ENCODE assay signal across 8 mouse cellular contexts in the genomic region with DNA sequence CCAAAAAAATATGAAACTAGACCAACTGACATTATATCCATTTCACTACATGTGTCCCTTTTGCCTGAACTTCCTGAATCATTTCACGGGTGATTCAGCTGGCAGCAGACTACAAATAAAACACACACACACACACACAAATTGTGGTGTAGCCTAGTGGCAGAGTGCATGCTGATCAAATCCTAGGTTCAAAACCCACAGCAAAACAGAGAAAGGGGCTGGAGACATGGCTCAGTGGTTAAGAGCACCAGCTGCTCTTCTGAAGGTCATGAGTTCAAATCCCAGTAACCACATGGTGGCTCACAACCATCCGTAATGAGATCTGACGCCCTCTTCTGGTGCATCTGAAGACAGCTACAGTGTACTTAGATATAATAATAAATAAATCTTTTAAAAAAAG. TPM values are rescaled to one million over a fixed set of nuclear protein-coding genes. Genes with fewer than 3 reads are reported as not detected.
A peak's percentile ranks its signal among the peaks of the same experiment; 100 is the strongest.
DNase-seq lines count a peak whose midpoint lies in the region; ATAC-seq and TF ChIP-seq lines count a peak whose summit lies in the region.
"Not testable (repeated sequence)": the region's sequence is repeated elsewhere in the genome, so short reads cannot be mapped to it uniquely, and the experiment has no call there.

No protein-coding gene starts in this region.

- peaks cover 30% of the 10 kb centered on the region for H3K36me3 ChIP-seq in G1E (replicated peaks)
- peaks cover 20% of the 10 kb centered on the region for H3K36me3 ChIP-seq in embryonic facial prominence, embryonic 15.5 days
- not testable (repeated sequence) for H3K36me3 ChIP-seq in heart, embryonic 11.5 days (ENCODE audit: control insufficient read depth, insufficient read depth, low read length); hindbrain, postnatal 0 days (ENCODE audit: insufficient read depth, low read length); myocyte (ENCODE audit: control insufficient read depth, insufficient read depth); stomach, postnatal 0 days (ENCODE audit: control insufficient read depth, insufficient read depth, low read length)
- peaks cover 21% of the 10 kb centered on the region for H3K36me3 ChIP-seq in limb, embryonic 10.5 days
- H3K36me3 ChIP-seq in lung, embryonic 14.5 days (ENCODE audit: insufficient read depth) = peaks cover 18% of the 10 kb centered on the region

- peak overlapping the region; percentile 78 for H3K4me2 ChIP-seq in embryonic facial prominence, embryonic 15.5 days (replicated peaks)
- H3K4me2 ChIP-seq in heart, embryonic 11.5 days = peak overlapping the region; percentile 88
- H3K4me2 ChIP-seq in hindbrain, postnatal 0 days (ENCODE audit: low read depth, low read length) = peak overlapping the region; percentile 84
- H3K4me2 ChIP-seq in lung, embryonic 14.5 days = peak overlapping the region; percentile 83
- peak overlapping the region; percentile 63 for H3K4me2 ChIP-seq in myocyte (ENCODE audit: low read depth)
- peak overlapping the region; percentile 54 for H3K4me2 ChIP-seq in stomach, postnatal 0 days (replicated peaks; ENCODE audit: low read depth)

- 24% methylated on average over 3 of the region's 3 CpGs for WGBS in embryonic facial prominence, embryonic 15.5 days
- WGBS in heart, embryonic 11.5 days (ENCODE audit: insufficient replicate concordance) = 28% methylated on average over 3 of the region's 3 CpGs
- WGBS in hindbrain, postnatal 0 days = 24% methylated on average over 3 of the region's 3 CpGs
- 34% methylated on average over 3 of the region's 3 CpGs for WGBS in limb, embryonic 10.5 days
- 28% methylated on average over 3 of the region's 3 CpGs for WGBS in lung, embryonic 14.5 days
- WGBS in stomach, postnatal 0 days = 17% methylated on average over 3 of the region's 3 CpGs

- peaks cover 20% of the 10 kb centered on the region for H3K79me2 ChIP-seq in myocyte (ENCODE audit: control insufficient read depth, insufficient read depth)

- not testable (repeated sequence) for H3K9me3 ChIP-seq in G1E (replicated peaks); embryonic facial prominence, embryonic 15.5 days (replicated peaks); heart, embryonic 11.5 days (replicated peaks; ENCODE audit: control insufficient read depth, low read length); hindbrain, postnatal 0 days (ENCODE audit: low read length); limb, embryonic 10.5 days (replicated peaks); lung, embryonic 14.5 days (ENCODE audit: low read depth, low read length); stomach, postnatal 0 days (ENCODE audit: control insufficient read depth, low read length)

- not testable (repeated sequence) for DNase-seq in G1E (ENCODE audit: low spot score); hindbrain, postnatal 0 days (ENCODE audit: low spot score); limb, embryonic 10.5 days (ENCODE audit: low spot score); lung, embryonic 14.5 days; stomach, postnatal 0 days (ENCODE audit: low spot score)

- H3K4me3 ChIP-seq in G1E (ENCODE audit: low read depth, low read length) = peak overlapping the region; percentile 76
- peak overlapping the region; percentile 83 for H3K4me3 ChIP-seq in embryonic facial prominence, embryonic 15.5 days (replicated peaks)
- H3K4me3 ChIP-seq in heart, embryonic 11.5 days (ENCODE audit: low read depth, low read length) = peak overlapping the region; percentile 82
- H3K4me3 ChIP-seq in hindbrain, postnatal 0 days (ENCODE audit: low read length) = peak overlapping the region; percentile 83
- H3K4me3 ChIP-seq in limb, embryonic 10.5 days = peak overlapping the region; percentile 67
- peak overlapping the region; percentile 74 for H3K4me3 ChIP-seq in lung, embryonic 14.5 days (ENCODE audit: low read depth, low read length)
- H3K4me3 ChIP-seq in myocyte = peak overlapping the region; percentile 78
- H3K4me3 ChIP-seq in stomach, postnatal 0 days (ENCODE audit: low read depth, low read length) = peak overlapping the region; percentile 75

- not testable (repeated sequence) for ATAC-seq in G1E (ENCODE audit: extremely low read depth, insufficient number of reproducible peaks, low FRiP score, poor library complexity, severe bottlenecking); embryonic facial prominence, embryonic 15.5 days (ENCODE audit: insufficient number of reproducible peaks, low FRiP score, low TSS enrichment, low read depth); heart, embryonic 11.5 days (replicated peaks; ENCODE audit: insufficient number of reproducible peaks, low FRiP score, low TSS enrichment); lung, embryonic 14.5 days (ENCODE audit: insufficient read depth); stomach, postnatal 0 days (ENCODE audit: low FRiP score, low TSS enrichment)
- peak; percentile 14 for ATAC-seq in hindbrain, postnatal 0 days

- H3K27ac ChIP-seq in embryonic facial prominence, embryonic 15.5 days (replicated peaks) = peak overlapping the region; percentile 96
- H3K27ac ChIP-seq in heart, embryonic 11.5 days (ENCODE audit: low read depth, low read length) = peak overlapping the region; percentile 93
- peak overlapping the region; percentile 93 for H3K27ac ChIP-seq in hindbrain, postnatal 0 days
- peak overlapping the region; percentile 92 for H3K27ac ChIP-seq in limb, embryonic 10.5 days
- peak overlapping the region; percentile 85; the same call in 1 of the 2 replicates for H3K27ac ChIP-seq in lung, embryonic 14.5 days (ENCODE audit: low read depth)
- peak overlapping the region; percentile 82 for H3K27ac ChIP-seq in stomach, postnatal 0 days (replicated peaks)

- peak overlapping the region; percentile 26 for H3ac ChIP-seq in myocyte (ENCODE audit: control insufficient read depth, insufficient read length)

- H3K9ac ChIP-seq in embryonic facial prominence, embryonic 15.5 days = peak overlapping the region; percentile 82; the same call in 1 of the 2 replicates
- H3K9ac ChIP-seq in heart, embryonic 11.5 days (ENCODE audit: low read depth, low read length) = peak overlapping the region; percentile 88
- peak overlapping the region; percentile 85 for H3K9ac ChIP-seq in hindbrain, postnatal 0 days (replicated peaks; ENCODE audit: low read length)
- H3K9ac ChIP-seq in lung, embryonic 14.5 days = peak overlapping the region; percentile 88
- H3K9ac ChIP-seq in stomach, postnatal 0 days (ENCODE audit: low read length) = peak overlapping the region; percentile 84

- peaks cover 38% of the 10 kb centered on the region for H3K27me3 ChIP-seq in G1E (ENCODE audit: insufficient read depth, low read length)
- not testable (repeated sequence) for H3K27me3 ChIP-seq in embryonic facial prominence, embryonic 15.5 days; heart, embryonic 11.5 days (ENCODE audit: control insufficient read depth, insufficient read depth, low read length); hindbrain, postnatal 0 days (ENCODE audit: insufficient read depth, low read length); limb, embryonic 10.5 days (ENCODE audit: low read depth, poor library complexity, severe bottlenecking); lung, embryonic 14.5 days (ENCODE audit: insufficient read depth, low read length); stomach, postnatal 0 days (ENCODE audit: control insufficient read depth, insufficient read depth, low read length)
- peaks cover 27% of the 10 kb centered on the region for H3K27me3 ChIP-seq in myocyte (ENCODE audit: control insufficient read depth, insufficient read depth, insufficient read length)

- H3K4me1 ChIP-seq in G1E (ENCODE audit: insufficient read depth, low read depth, low read length) = peaks cover 29% of the 10 kb centered on the region
- peaks cover 14% of the 10 kb centered on the region for H3K4me1 ChIP-seq in embryonic facial prominence, embryonic 15.5 days
- H3K4me1 ChIP-seq in heart, embryonic 11.5 days (ENCODE audit: control insufficient read depth, insufficient read depth, low read length) = peaks cover 14% of the 10 kb centered on the region
- H3K4me1 ChIP-seq in hindbrain, postnatal 0 days (ENCODE audit: insufficient read depth, low read length) = peaks cover 13% of the 10 kb centered on the region
- peaks cover 12% of the 10 kb centered on the region for H3K4me1 ChIP-seq in limb, embryonic 10.5 days
- peaks cover 11% of the 10 kb centered on the region; the same call in 1 of the 2 replicates for H3K4me1 ChIP-seq in lung, embryonic 14.5 days (ENCODE audit: insufficient read depth)
- not testable (repeated sequence) for H3K4me1 ChIP-seq in stomach, postnatal 0 days (replicated peaks; ENCODE audit: control insufficient read depth, insufficient read depth)

- not testable (repeated sequence) for TF ChIP-seq POLR2A in myocyte (IDR thresholded peaks at IDR 0.05; ENCODE audit: insufficient read length, low read depth)

- TF ChIP-seq CTCF in G1E (IDR thresholded peaks at IDR 0.05; ENCODE audit: low read depth, low read length); lung, embryonic 14.5 days (IDR thresholded peaks at IDR 0.05; ENCODE audit: low read depth): not testable (repeated sequence)
- TF ChIP-seq CTCF in hindbrain, postnatal 0 days (IDR thresholded peaks at IDR 0.05; ENCODE audit: low read depth) = peak; percentile 42; the same call in 1 of the 2 replicates
- TF ChIP-seq CTCF in stomach, postnatal 0 days (IDR thresholded peaks at IDR 0.05; ENCODE audit: low read depth) = peak; percentile 32

- TF ChIP-seq EP300 in stomach, postnatal 0 days (optimal IDR thresholded peaks at IDR 0.05) = not testable (repeated sequence)

RNA-seq across cellular contexts. Expression of gene Lztr1, which starts 0.5 kb away (rescaled TPM):
- total RNA-seq in G1E (2014; fragmentation: Nextera tagmentation) (48.4 and 78.0 TPM in 2 replicates), G1E (2017) (54.7 and 58.5 TPM in 2 replicates)
- polyA plus RNA-seq in G1E (2012) (35.9 and 42.5 TPM in 2 replicates), myocyte (2012; fragmentation: generic; extraction: Trizol) (84.7 TPM)
- polyA plus RNA-seq in embryonic facial prominence, embryonic 15.5 days (2015; fragmentation: Nextera tagmentation; extraction: Ambion mirVana) = 89.9 and 91.4 TPM in 2 replicates
- polyA plus RNA-seq in heart, embryonic 11.5 days (2014; fragmentation: Nextera tagmentation; extraction: Ambion mirVana) = 46.6 and 47.4 TPM in 2 replicates
- 191 and 279 TPM in 2 replicates for total RNA-seq in hindbrain, postnatal 0 days (2014; rRNA removed)
- 82.2 and 89.8 TPM in 2 replicates for polyA plus RNA-seq in hindbrain, postnatal 0 days (2015; fragmentation: Nextera tagmentation; extraction: Ambion mirVana)
- polyA plus RNA-seq in limb, embryonic 10.5 days (2016; fragmentation: Nextera tagmentation; extraction: Ambion mirVana) = 78.2 and 89.8 TPM in 2 replicates
- polyA plus RNA-seq in lung, embryonic 14.5 days (2014; fragmentation: Nextera tagmentation; extraction: Ambion mirVana) = 78.4 and 80.0 TPM in 2 replicates
- 27.3 and 34.4 TPM in 2 replicates for polyA plus RNA-seq in stomach, postnatal 0 days (2015; fragmentation: Nextera tagmentation; extraction: Ambion mirVana)

RNA-seq across cellular contexts. Expression of gene Aifm3, which starts 18.6 kb away (rescaled TPM):
- total RNA-seq in G1E (2014; fragmentation: Nextera tagmentation) (not detected in 2 replicates), G1E (2017) (0.05 TPM in 1 of 2 replicates, not detected in the other)
- polyA plus RNA-seq in G1E (2012) (not detected in 2 replicates), myocyte (2012; fragmentation: generic; extraction: Trizol) (0.02 TPM)
- polyA plus RNA-seq in embryonic facial prominence, embryonic 15.5 days (2015; fragmentation: Nextera tagmentation; extraction: Ambion mirVana) = 2.1 and 4.3 TPM in 2 replicates
- polyA plus RNA-seq in heart, embryonic 11.5 days (2014; fragmentation: Nextera tagmentation; extraction: Ambion mirVana) = 0.54 and 0.68 TPM in 2 replicates
- total RNA-seq in hindbrain, postnatal 0 days (2014; rRNA removed) = 13.8 and 16.8 TPM in 2 replicates
- polyA plus RNA-seq in hindbrain, postnatal 0 days (2015; fragmentation: Nextera tagmentation; extraction: Ambion mirVana) = 15.7 and 17.4 TPM in 2 replicates
- 0.85 and 1.2 TPM in 2 replicates for polyA plus RNA-seq in limb, embryonic 10.5 days (2016; fragmentation: Nextera tagmentation; extraction: Ambion mirVana)
- polyA plus RNA-seq in lung, embryonic 14.5 days (2014; fragmentation: Nextera tagmentation; extraction: Ambion mirVana) = 1.3 and 1.5 TPM in 2 replicates
- 0.51 and 0.61 TPM in 2 replicates for polyA plus RNA-seq in stomach, postnatal 0 days (2015; fragmentation: Nextera tagmentation; extraction: Ambion mirVana)

RNA-seq across cellular contexts. Expression of gene Thap7, which starts 22.9 kb away (rescaled TPM):
- total RNA-seq in G1E (2014; fragmentation: Nextera tagmentation) (11.7 and 22.5 TPM in 2 replicates), G1E (2017) (38.1 and 54.1 TPM in 2 replicates)
- polyA plus RNA-seq in G1E (2012) (148 and 183 TPM in 2 replicates), myocyte (2012; fragmentation: generic; extraction: Trizol) (42.6 TPM)
- 65.4 and 69.5 TPM in 2 replicates for polyA plus RNA-seq in embryonic facial prominence, embryonic 15.5 days (2015; fragmentation: Nextera tagmentation; extraction: Ambion mirVana)
- polyA plus RNA-seq in heart, embryonic 11.5 days (2014; fragmentation: Nextera tagmentation; extraction: Ambion mirVana) = 31.4 and 34.0 TPM in 2 replicates
- total RNA-seq in hindbrain, postnatal 0 days (2014; rRNA removed) = 61.0 and 66.8 TPM in 2 replicates
- 57.5 and 59.5 TPM in 2 replicates for polyA plus RNA-seq in hindbrain, postnatal 0 days (2015; fragmentation: Nextera tagmentation; extraction: Ambion mirVana)
- polyA plus RNA-seq in limb, embryonic 10.5 days (2016; fragmentation: Nextera tagmentation; extraction: Ambion mirVana) = 47.8 and 58.9 TPM in 2 replicates
- polyA plus RNA-seq in lung, embryonic 14.5 days (2014; fragmentation: Nextera tagmentation; extraction: Ambion mirVana) = 47.4 and 51.4 TPM in 2 replicates
- 41.0 and 42.4 TPM in 2 replicates for polyA plus RNA-seq in stomach, postnatal 0 days (2015; fragmentation: Nextera tagmentation; extraction: Ambion mirVana)

RNA-seq across cellular contexts. Expression of gene Lrrc74b, which starts 53.0 kb away (rescaled TPM):
- total RNA-seq in G1E (2014; fragmentation: Nextera tagmentation) (0.53 TPM in 1 of 2 replicates, not detected in the other), G1E (2017) (0.17 and 0.33 TPM in 2 replicates)
- polyA plus RNA-seq in G1E (2012) (0.03 TPM in 1 of 2 replicates, not detected in the other), myocyte (2012; fragmentation: generic; extraction: Trizol) (0.08 TPM)
- polyA plus RNA-seq in embryonic facial prominence, embryonic 15.5 days (2015; fragmentation: Nextera tagmentation; extraction: Ambion mirVana) = 3.1 and 7.8 TPM in 2 replicates
- not detected in 2 replicates for polyA plus RNA-seq in heart, embryonic 11.5 days (2014; fragmentation: Nextera tagmentation; extraction: Ambion mirVana)
- total RNA-seq in hindbrain, postnatal 0 days (2014; rRNA removed) = 2.3 and 2.4 TPM in 2 replicates
- polyA plus RNA-seq in hindbrain, postnatal 0 days (2015; fragmentation: Nextera tagmentation; extraction: Ambion mirVana) = 2.0 and 2.1 TPM in 2 replicates
- polyA plus RNA-seq in limb, embryonic 10.5 days (2016; fragmentation: Nextera tagmentation; extraction: Ambion mirVana) = not detected in 2 replicates
- 0.31 and 0.42 TPM in 2 replicates for polyA plus RNA-seq in lung, embryonic 14.5 days (2014; fragmentation: Nextera tagmentation; extraction: Ambion mirVana)
- 0.33 TPM in 2 replicates for polyA plus RNA-seq in stomach, postnatal 0 days (2015; fragmentation: Nextera tagmentation; extraction: Ambion mirVana)

RNA-seq across cellular contexts. Expression of gene P2rx6, which starts 53.7 kb away (rescaled TPM):
- total RNA-seq in G1E (2014; fragmentation: Nextera tagmentation) (not detected in 2 replicates), G1E (2017) (0.11 and 0.12 TPM in 2 replicates)
- polyA plus RNA-seq in G1E (2012) (not detected in 2 replicates), myocyte (2012; fragmentation: generic; extraction: Trizol) (3.3 TPM)
- polyA plus RNA-seq in embryonic facial prominence, embryonic 15.5 days (2015; fragmentation: Nextera tagmentation; extraction: Ambion mirVana) = 0.70 and 0.99 TPM in 2 replicates
- polyA plus RNA-seq in heart, embryonic 11.5 days (2014; fragmentation: Nextera tagmentation; extraction: Ambion mirVana) = 0.51 and 0.70 TPM in 2 replicates
- total RNA-seq in hindbrain, postnatal 0 days (2014; rRNA removed) = 3.4 and 5.1 TPM in 2 replicates
- 2.3 and 3.0 TPM in 2 replicates for polyA plus RNA-seq in hindbrain, postnatal 0 days (2015; fragmentation: Nextera tagmentation; extraction: Ambion mirVana)
- 0.08 TPM in 1 of 2 replicates, not detected in the other for polyA plus RNA-seq in limb, embryonic 10.5 days (2016; fragmentation: Nextera tagmentation; extraction: Ambion mirVana)
- 1.6 and 1.7 TPM in 2 replicates for polyA plus RNA-seq in lung, embryonic 14.5 days (2014; fragmentation: Nextera tagmentation; extraction: Ambion mirVana)
- 1.5 and 1.7 TPM in 2 replicates for polyA plus RNA-seq in stomach, postnatal 0 days (2015; fragmentation: Nextera tagmentation; extraction: Ambion mirVana)
